Mouse (Mus musculus): ENCODE results near the gene Cttn. TPM values are rescaled to one million over a fixed set of nuclear protein-coding genes. Genes with fewer than 3 reads are reported as not detected.

Gene Cttn
- polyA plus RNA-seq, 1 experiment from 2014 or later: 151 TPM

- Histone ChIP-seq H3K9ac (ENCODE audit: low read length) (no peak overlapping the region), H3K4me2 (ENCODE audit: low read length) (no peak overlapping the region), H3K36me3 (ENCODE audit: control insufficient read depth, insufficient read depth, low read length) (peaks cover 9% of the 10 kb centered on the region), H3K9me3 (replicated peaks; ENCODE audit: control insufficient read depth, low read length) (no peaks in the 10 kb centered on the region), H3K27ac (ENCODE audit: low read depth, low read length) (no peak overlapping the region), H3K27me3 (replicated peaks; ENCODE audit: control insufficient read depth, insufficient read depth, low read length) (no peaks in the 10 kb centered on the region), H3K4me1 (ENCODE audit: control insufficient read depth, insufficient read depth, low read length) (peaks cover 18% of the 10 kb centered on the region), H3K4me3 (ENCODE audit: low read depth, low read length) (no peak overlapping the region)
- DNase-seq (ENCODE audit: low spot score): no peak
- 73% methylated on average over 4 of the region's 4 CpGs for WGBS
- no peak for ATAC-seq
Measured at GRCm38 (mm10) chr7:144415795-144416194, 55.0 kb downstream of the Cttn start.

- ATAC-seq (no peak), DNase-seq (ENCODE audit: low spot score) (no peak)
- H3K4me3 ChIP-seq (ENCODE audit: low read depth, low read length): no peak overlapping the region
- H3K27me3 ChIP-seq (replicated peaks; ENCODE audit: control insufficient read depth, insufficient read depth, low read length): no peaks in the 10 kb centered on the region
- no peaks in the 10 kb centered on the region for H3K9me3 ChIP-seq (replicated peaks; ENCODE audit: control insufficient read depth, low read length)
- 87% methylated on average over 5 of the region's 5 CpGs for WGBS
- no peak overlapping the region for H3K4me2 ChIP-seq (ENCODE audit: low read length)
- no peak overlapping the region for H3K9ac ChIP-seq (ENCODE audit: low read length)
- peaks cover 19% of the 10 kb centered on the region for H3K36me3 ChIP-seq (ENCODE audit: control insufficient read depth, insufficient read depth, low read length)
- H3K27ac ChIP-seq (ENCODE audit: low read depth, low read length): no peak overlapping the region
- H3K4me1 ChIP-seq (ENCODE audit: control insufficient read depth, insufficient read depth, low read length): peaks cover 18% of the 10 kb centered on the region
Measured at GRCm38 (mm10) chr7:144414632-144415031, 56.2 kb downstream of the Cttn start.

GRCm38 (mm10) chr7:144411967-144412906 is 58.6 kb downstream of the Cttn start:
- Histone ChIP-seq H3K9ac (ENCODE audit: low read length) (no peak overlapping the region), H3K27me3 (replicated peaks; ENCODE audit: control insufficient read depth, insufficient read depth, low read length) (no peaks in the 10 kb centered on the region), H3K36me3 (ENCODE audit: control insufficient read depth, insufficient read depth, low read length) (peaks cover 19% of the 10 kb centered on the region), H3K4me3 (ENCODE audit: low read depth, low read length) (no peak overlapping the region), H3K4me1 (ENCODE audit: control insufficient read depth, insufficient read depth, low read length) (peaks cover 6% of the 10 kb centered on the region), H3K27ac (ENCODE audit: low read depth, low read length) (peak overlapping the region; percentile 16), H3K9me3 (replicated peaks; ENCODE audit: control insufficient read depth, low read length) (no peaks in the 10 kb centered on the region), H3K4me2 (ENCODE audit: low read length) (no peak overlapping the region)
- WGBS: 33% methylated on average over 22 of the region's 22 CpGs
- DNase-seq (ENCODE audit: low spot score) (peak; percentile 65), ATAC-seq (peak; percentile 43)

GRCm38 (mm10) chr7:144409682-144410081 is 61.1 kb downstream of the Cttn start:
- Histone ChIP-seq H3K27me3 (replicated peaks; ENCODE audit: control insufficient read depth, insufficient read depth, low read length) (no peaks in the 10 kb centered on the region), H3K36me3 (ENCODE audit: control insufficient read depth, insufficient read depth, low read length) (peaks cover 19% of the 10 kb centered on the region), H3K9ac (ENCODE audit: low read length) (no peak overlapping the region), H3K27ac (ENCODE audit: low read depth, low read length) (no peak overlapping the region), H3K4me2 (ENCODE audit: low read length) (no peak overlapping the region), H3K4me1 (ENCODE audit: control insufficient read depth, insufficient read depth, low read length) (peaks cover 6% of the 10 kb centered on the region), H3K4me3 (ENCODE audit: low read depth, low read length) (no peak overlapping the region), H3K9me3 (replicated peaks; ENCODE audit: control insufficient read depth, low read length) (no peaks in the 10 kb centered on the region)
- WGBS: 86% methylated on average over 18 of the region's 18 CpGs
- ATAC-seq: no peak
- no peak for DNase-seq (ENCODE audit: low spot score)

- ATAC-seq: no peak
- H3K9ac ChIP-seq (ENCODE audit: low read length): no peak overlapping the region
- no peak overlapping the region for H3K27ac ChIP-seq (ENCODE audit: low read depth, low read length)
- no peak overlapping the region for H3K4me3 ChIP-seq (ENCODE audit: low read depth, low read length)
- no peaks in the 10 kb centered on the region for H3K27me3 ChIP-seq (replicated peaks; ENCODE audit: control insufficient read depth, insufficient read depth, low read length)
- peaks cover 6% of the 10 kb centered on the region for H3K4me1 ChIP-seq (ENCODE audit: control insufficient read depth, insufficient read depth, low read length)
- peaks cover 19% of the 10 kb centered on the region for H3K36me3 ChIP-seq (ENCODE audit: control insufficient read depth, insufficient read depth, low read length)
- no peaks in the 10 kb centered on the region for H3K9me3 ChIP-seq (replicated peaks; ENCODE audit: control insufficient read depth, low read length)
- H3K4me2 ChIP-seq (ENCODE audit: low read length): no peak overlapping the region
- no peak for DNase-seq (ENCODE audit: low spot score)
- 82% methylated on average over 2 of the region's 2 CpGs for WGBS
Measured at GRCm38 (mm10) chr7:144408464-144409000, 62.3 kb downstream of the Cttn start.

GRCm38 (mm10) chr7:144407675-144408074 is 63.1 kb downstream of the Cttn start:
- no peaks in the 10 kb centered on the region for H3K9me3 ChIP-seq (replicated peaks; ENCODE audit: control insufficient read depth, low read length)
- no peak overlapping the region for H3K4me2 ChIP-seq (ENCODE audit: low read length)
- no peak for DNase-seq (ENCODE audit: low spot score)
- H3K4me1 ChIP-seq (ENCODE audit: control insufficient read depth, insufficient read depth, low read length): peaks cover 6% of the 10 kb centered on the region
- no peak overlapping the region for H3K27ac ChIP-seq (ENCODE audit: low read depth, low read length)
- H3K4me3 ChIP-seq (ENCODE audit: low read depth, low read length): no peak overlapping the region
- no peak overlapping the region for H3K9ac ChIP-seq (ENCODE audit: low read length)
- H3K27me3 ChIP-seq (replicated peaks; ENCODE audit: control insufficient read depth, insufficient read depth, low read length): no peaks in the 10 kb centered on the region
- ATAC-seq: no peak
- peaks cover 19% of the 10 kb centered on the region for H3K36me3 ChIP-seq (ENCODE audit: control insufficient read depth, insufficient read depth, low read length)
- 71% methylated on average over 4 of the region's 4 CpGs for WGBS

DNA sequence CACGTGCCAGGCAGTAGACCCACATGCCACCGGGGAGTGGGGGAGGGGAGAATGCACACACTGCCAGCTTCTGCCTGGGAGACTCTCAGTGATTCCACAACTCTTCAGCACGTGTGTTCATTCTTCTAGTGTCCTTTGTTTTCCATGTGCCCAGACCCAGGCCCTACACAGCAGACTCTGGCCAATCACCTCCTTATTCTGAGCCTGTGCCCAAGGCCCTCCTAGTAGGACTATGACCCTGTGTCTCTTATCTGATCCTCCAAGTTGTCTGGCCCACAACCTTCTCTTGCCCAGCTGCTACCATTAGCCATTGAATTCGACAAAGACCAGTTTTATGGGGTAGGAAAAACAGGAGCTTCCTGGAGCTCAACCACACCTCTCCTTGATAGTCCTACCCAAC is 68.3 kb downstream of the Cttn start:
- no peak overlapping the region for H3K9ac ChIP-seq (ENCODE audit: low read length)
- no peaks in the 10 kb centered on the region for H3K9me3 ChIP-seq (replicated peaks; ENCODE audit: control insufficient read depth, low read length)
- H3K27me3 ChIP-seq (replicated peaks; ENCODE audit: control insufficient read depth, insufficient read depth, low read length): no peaks in the 10 kb centered on the region
- no peak overlapping the region for H3K27ac ChIP-seq (ENCODE audit: low read depth, low read length)
- DNase-seq (ENCODE audit: low spot score): no peak
- no peak for ATAC-seq
- H3K4me2 ChIP-seq (ENCODE audit: low read length): no peak overlapping the region
- no peak overlapping the region for H3K4me3 ChIP-seq (ENCODE audit: low read depth, low read length)
- 73% methylated on average over 4 of the region's 4 CpGs for whole genome bisulfite sequencing
- H3K4me1 ChIP-seq (ENCODE audit: control insufficient read depth, insufficient read depth, low read length): no peaks in the 10 kb centered on the region
- no peaks in the 10 kb centered on the region for H3K36me3 ChIP-seq (ENCODE audit: control insufficient read depth, insufficient read depth, low read length)

DNA sequence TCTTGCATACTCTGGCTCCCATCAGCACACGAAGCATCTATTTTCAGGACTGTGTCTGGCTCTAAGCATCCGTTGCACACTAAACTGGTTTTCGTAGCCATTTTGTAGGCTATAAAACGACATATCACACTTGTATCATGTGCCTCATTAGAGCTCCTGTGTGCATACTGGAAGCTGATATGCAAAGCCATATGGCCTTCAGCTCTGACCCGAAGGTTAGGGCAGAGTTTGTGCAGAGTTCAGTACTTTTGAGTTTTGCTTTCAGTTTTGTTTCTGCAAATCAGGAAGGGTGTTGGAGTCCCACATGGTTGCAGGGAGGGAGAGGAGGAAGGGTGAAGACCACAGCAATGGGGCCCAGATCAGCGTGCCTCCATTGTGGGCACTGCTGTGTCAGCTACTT is 79.1 kb downstream of the Cttn start:
- Histone ChIP-seq H3K9me3 (replicated peaks; ENCODE audit: control insufficient read depth, low read length) (no peaks in the 10 kb centered on the region), H3K27ac (ENCODE audit: low read depth, low read length) (no peak overlapping the region), H3K4me1 (ENCODE audit: control insufficient read depth, insufficient read depth, low read length) (no peaks in the 10 kb centered on the region), H3K27me3 (replicated peaks; ENCODE audit: control insufficient read depth, insufficient read depth, low read length) (no peaks in the 10 kb centered on the region), H3K36me3 (ENCODE audit: control insufficient read depth, insufficient read depth, low read length) (no peaks in the 10 kb centered on the region), H3K4me3 (ENCODE audit: low read depth, low read length) (no peak overlapping the region), H3K4me2 (ENCODE audit: low read length) (no peak overlapping the region), H3K9ac (ENCODE audit: low read length) (no peak overlapping the region)
- ATAC-seq (no peak), DNase-seq (ENCODE audit: low spot score) (no peak)
- WGBS: 89% methylated on average over 6 of the region's 6 CpGs

DNA sequence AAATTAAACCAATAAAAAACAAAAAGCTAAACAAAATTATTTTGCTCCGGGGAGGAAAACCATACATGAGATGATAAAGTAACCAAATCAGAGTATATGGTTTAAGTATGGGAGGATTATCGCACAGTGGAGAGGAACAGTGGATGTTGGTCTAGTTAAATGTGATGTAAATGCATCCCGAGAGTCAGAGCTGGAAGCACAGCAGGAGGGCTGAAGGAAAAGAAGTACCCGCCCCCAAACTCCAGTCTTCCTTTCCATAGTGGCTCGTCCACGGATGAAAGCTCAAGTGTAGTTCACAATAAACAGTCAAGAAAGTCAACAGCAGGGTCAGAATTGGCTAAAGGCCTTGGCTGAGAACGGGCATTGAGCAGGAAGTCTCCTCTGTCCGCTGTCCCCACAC is 80.1 kb downstream of the Cttn start:
- Histone ChIP-seq H3K27me3 (replicated peaks; ENCODE audit: control insufficient read depth, insufficient read depth, low read length) (no peaks in the 10 kb centered on the region), H3K4me1 (ENCODE audit: control insufficient read depth, insufficient read depth, low read length) (no peaks in the 10 kb centered on the region), H3K4me2 (ENCODE audit: low read length) (no peak overlapping the region), H3K9ac (ENCODE audit: low read length) (no peak overlapping the region), H3K27ac (ENCODE audit: low read depth, low read length) (no peak overlapping the region), H3K9me3 (replicated peaks; ENCODE audit: control insufficient read depth, low read length) (no peaks in the 10 kb centered on the region), H3K36me3 (ENCODE audit: control insufficient read depth, insufficient read depth, low read length) (no peaks in the 10 kb centered on the region), H3K4me3 (ENCODE audit: low read depth, low read length) (no peak overlapping the region)
- WGBS: 47% methylated on average over 8 of the region's 8 CpGs
- ATAC-seq (no peak), DNase-seq (ENCODE audit: low spot score) (no peak)

Measured in forebrain, embryonic 14.5 days (tissue).